Mouse (Mus musculus) MEL (cell line): ENCODE results near the gene Il25. TPM values are rescaled to one million over a fixed set of nuclear protein-coding genes. Genes with fewer than 3 reads are reported as not detected.

Experiments used
- DNase-seq: peaks from one replicate; pipeline ENCODE4 v3.0.0; 2011; ENCODE audit warnings: low read depth, low spot score
- H3K27ac ChIP-seq: 2 replicates; pipeline ENCODE4 v1.5.1; 2012; ENCODE audit warnings: low read depth, mild to moderate bottlenecking, control low read depth, low read length, moderate library complexity; ENCODE audit not compliant: control insufficient read depth
- H3K27me3 ChIP-seq, 2 experiments: fragments of 150-350 bp in 1 of 2; sonication (generic) in 1 of 2; 2 replicates each; pipeline ENCODE4 v1.6.1; 2012; ENCODE audit warnings: low read length in 2 of 2, mild to moderate bottlenecking in 2 of 2, improper control_type of control experiment in 1 of 2, moderate library complexity in 1 of 2; ENCODE audit not compliant: insufficient read depth in 2 of 2, control insufficient read depth in 1 of 2
- H3K36me3 ChIP-seq, 2 experiments: 2 replicates each; pipeline ENCODE4 v1.6.1; 2012 to 2014; ENCODE audit warnings: low read length in 2 of 2, improper control_type of control experiment in 1 of 2, inconsistent platforms in 1 of 2, mild to moderate bottlenecking in 1 of 2; ENCODE audit not compliant: insufficient read depth in 2 of 2, control insufficient read depth in 1 of 2
- H3K4me1 ChIP-seq, 2 experiments: fragments of 150-350 bp in 1 of 2; sonication (generic) in 1 of 2; 2 replicates each; pipeline ENCODE4 v1.6.1; 2012; ENCODE audit warnings: low read length in 2 of 2, improper control_type of control experiment in 1 of 2, mild to moderate bottlenecking in 1 of 2; ENCODE audit not compliant: insufficient read depth in 2 of 2, control insufficient read depth in 1 of 2
- H3K4me3 ChIP-seq, 2 experiments: fragments of 150-350 bp in 1 of 2; sonication (generic) in 1 of 2; 2 replicates each; pipeline ENCODE4 v1.5.1; 2012; ENCODE audit warnings: low read depth in 2 of 2, low read length in 2 of 2, mild to moderate bottlenecking in 2 of 2, moderate library complexity in 2 of 2, control low read depth in 1 of 2, improper control_type of control experiment in 1 of 2; ENCODE audit not compliant: control insufficient read depth in 1 of 2, insufficient read depth in 1 of 2
- H3K79me2 ChIP-seq: 2 replicates; pipeline ENCODE4 v1.6.1; 2012; ENCODE audit warnings: mild to moderate bottlenecking, low read length, moderate library complexity; ENCODE audit not compliant: control insufficient read depth, poor library complexity, insufficient read depth
- H3K9ac ChIP-seq: 2 replicates; pipeline ENCODE4 v1.6.1; 2012; ENCODE audit warnings: low read depth, mild to moderate bottlenecking, control low read depth, low read length, moderate library complexity; ENCODE audit not compliant: control insufficient read depth, poor library complexity, severe bottlenecking
- H3K9me3 ChIP-seq: fragments of 150-350 bp; sonication (generic); replicated peaks from 2 replicates; pipeline ENCODE4 v1.6.1; 2012; ENCODE audit warnings: mild to moderate bottlenecking, low read length, improper control_type of control experiment, moderate library complexity; ENCODE audit not compliant: insufficient read depth
- BHLHE40 ChIP-seq: IDR thresholded peaks from 2 replicates; pipeline ENCODE4 v1.6.1; 2012; ENCODE audit warnings: low read depth, mild to moderate bottlenecking, inconsistent platforms, low read length, improper control_type of control experiment, borderline replicate concordance
- CHD1 ChIP-seq: IDR thresholded peaks from 2 replicates; pipeline ENCODE4 v1.6.1; 2012; ENCODE audit warnings: low read depth, mild to moderate bottlenecking, inconsistent platforms, low read length, improper control_type of control experiment
- CTCF ChIP-seq, 3 experiments: IDR thresholded peaks in 2 of 3; conservative IDR thresholded peaks in 1 of 3; 2 replicates each; pipeline ENCODE4 v1.5.1; 2011 to 2012; ENCODE audit warnings: low read length in 3 of 3, low read depth in 2 of 3, mild to moderate bottlenecking in 2 of 3, improper control_type of control experiment in 1 of 3, inconsistent platforms in 1 of 3, mixed read lengths in 1 of 3, moderate library complexity in 1 of 3; ENCODE audit not compliant: control insufficient read depth in 1 of 3, insufficient read depth in 1 of 3, poor library complexity in 1 of 3, severe bottlenecking in 1 of 3
- E2F4 ChIP-seq: IDR thresholded peaks from 2 replicates; pipeline ENCODE4 v1.6.1; 2011; ENCODE audit warnings: low read depth, low read length, improper control_type of control experiment, borderline replicate concordance
- ELF1 ChIP-seq: IDR thresholded peaks from 2 replicates; pipeline ENCODE4 v1.6.1; 2014; ENCODE audit warnings: low read depth, mild to moderate bottlenecking, inconsistent platforms, low read length, improper control_type of control experiment, moderate library complexity
- EP300 ChIP-seq, 2 experiments: IDR thresholded peaks; 2 replicates each; pipeline ENCODE4 v1.6.1; 2011; ENCODE audit warnings: improper control_type of control experiment in 2 of 2, low read length in 2 of 2, low read depth in 1 of 2, mild to moderate bottlenecking in 1 of 2
- ETS1 ChIP-seq: IDR thresholded peaks from 2 replicates; pipeline ENCODE4 v1.6.1; 2012; ENCODE audit warnings: low read depth, mild to moderate bottlenecking, inconsistent platforms, low read length, improper control_type of control experiment, moderate library complexity
- GABPA ChIP-seq: IDR thresholded peaks from 2 replicates; pipeline ENCODE4 v1.6.1; 2012; ENCODE audit warnings: low read depth, mild to moderate bottlenecking, inconsistent platforms, low read length, improper control_type of control experiment, moderate library complexity
- GATA1 ChIP-seq: IDR thresholded peaks from 2 replicates; pipeline ENCODE4 v1.6.1; 2011; ENCODE audit warnings: low read depth, low read length, improper control_type of control experiment
- HCFC1 ChIP-seq: IDR thresholded peaks from 2 replicates; pipeline ENCODE4 v1.6.1; 2012; ENCODE audit warnings: low read depth, mild to moderate bottlenecking, inconsistent platforms, low read length, improper control_type of control experiment, moderate library complexity
- KAT2A ChIP-seq: conservative IDR thresholded peaks from 2 replicates; pipeline ENCODE4 v1.6.1; 2012; ENCODE audit warnings: low read depth, low read length, improper control_type of control experiment, inconsistent platforms
- MAFK ChIP-seq: IDR thresholded peaks from 2 replicates; pipeline ENCODE4 v1.6.1; 2011; ENCODE audit warnings: low read depth, mild to moderate bottlenecking, low read length, improper control_type of control experiment, borderline replicate concordance
- MAX ChIP-seq: IDR thresholded peaks from 2 replicates; pipeline ENCODE4 v1.6.1; 2011; ENCODE audit warnings: low read length, improper control_type of control experiment
- MAZ ChIP-seq: IDR thresholded peaks from 2 replicates; pipeline ENCODE4 v1.6.1; 2012; ENCODE audit warnings: low read depth, mild to moderate bottlenecking, inconsistent platforms, low read length, improper control_type of control experiment
- MXI1 ChIP-seq: IDR thresholded peaks from 2 replicates; pipeline ENCODE4 v1.6.1; 2011; ENCODE audit warnings: mild to moderate bottlenecking, low read depth, low read length, improper control_type of control experiment
- MYB ChIP-seq: IDR thresholded peaks from 2 replicates; pipeline ENCODE4 v1.6.1; 2011; ENCODE audit warnings: mild to moderate bottlenecking, low read depth, low read length, improper control_type of control experiment
- NELFE ChIP-seq: IDR thresholded peaks from 2 replicates; pipeline ENCODE4 v1.6.1; 2011; ENCODE audit warnings: low read depth, low read length, improper control_type of control experiment
- NRF1 ChIP-seq: IDR thresholded peaks from 2 replicates; pipeline ENCODE4 v1.6.1; 2014; ENCODE audit warnings: low read depth, mild to moderate bottlenecking, inconsistent platforms, low read length, improper control_type of control experiment, moderate library complexity; ENCODE audit not compliant: poor library complexity, insufficient read depth, severe bottlenecking
- POLR2AphosphoS5 ChIP-seq: IDR thresholded peaks from 2 replicates; pipeline ENCODE4 v1.6.1; 2012; ENCODE audit warnings: low read depth, borderline replicate concordance, mild to moderate bottlenecking, inconsistent platforms, low read length, moderate library complexity, mixed read lengths
- SMC3 ChIP-seq: IDR thresholded peaks from 2 replicates; pipeline ENCODE4 v1.6.1; 2011; ENCODE audit warnings: low read depth, low read length, improper control_type of control experiment
- TAL1 ChIP-seq: IDR thresholded peaks from 2 replicates; pipeline ENCODE4 v1.6.1; 2012; ENCODE audit warnings: mild to moderate bottlenecking, inconsistent platforms, low read length, moderate library complexity, mixed read lengths
- TBP ChIP-seq: IDR thresholded peaks from 2 replicates; pipeline ENCODE4 v1.8.0; 2011; ENCODE audit warnings: low read depth, low read length, improper control_type of control experiment
- USF1 ChIP-seq: IDR thresholded peaks from 2 replicates; pipeline ENCODE4 v1.6.1; 2014; ENCODE audit warnings: low read depth, mild to moderate bottlenecking, inconsistent platforms, low read length, improper control_type of control experiment, moderate library complexity
- ZMIZ1 ChIP-seq: IDR thresholded peaks from 2 replicates; pipeline ENCODE4 v1.6.1; 2012; ENCODE audit warnings: low read depth, mild to moderate bottlenecking, inconsistent platforms, low read length, improper control_type of control experiment, moderate library complexity
- ZNF384 ChIP-seq: IDR thresholded peaks from 2 replicates; pipeline ENCODE4 v1.6.1; 2012; ENCODE audit warnings: low read depth, mild to moderate bottlenecking, inconsistent platforms, low read length, improper control_type of control experiment
- polyA plus RNA-seq, 2 experiments: library from polyadenylated mRNA; stranded (reverse) in 1 of 2; unstranded in 1 of 2; fragments of >175 nt in 1 of 2; fragments of >200 nt in 1 of 2; gene quantifications; 2 replicates each; pipeline versions ENCODE4 v1.2.1 to v1.2.4; 2012; ENCODE audit warnings: low replicate concordance in 2 of 2, low read depth in 1 of 2; ENCODE audit not compliant: insufficient read length in 2 of 2, insufficient read depth in 1 of 2, missing spikeins in 1 of 2
- total RNA-seq: library from RNA; depleted of rRNA; stranded (reverse); fragments of 300-350 nt; gene quantifications from 2 replicates; pipeline ENCODE4 v1.2.3, GENCODE M21; 2012

Gene Il25
- total and polyA plus RNA-seq, 3 experiments, result not detected

DNA sequence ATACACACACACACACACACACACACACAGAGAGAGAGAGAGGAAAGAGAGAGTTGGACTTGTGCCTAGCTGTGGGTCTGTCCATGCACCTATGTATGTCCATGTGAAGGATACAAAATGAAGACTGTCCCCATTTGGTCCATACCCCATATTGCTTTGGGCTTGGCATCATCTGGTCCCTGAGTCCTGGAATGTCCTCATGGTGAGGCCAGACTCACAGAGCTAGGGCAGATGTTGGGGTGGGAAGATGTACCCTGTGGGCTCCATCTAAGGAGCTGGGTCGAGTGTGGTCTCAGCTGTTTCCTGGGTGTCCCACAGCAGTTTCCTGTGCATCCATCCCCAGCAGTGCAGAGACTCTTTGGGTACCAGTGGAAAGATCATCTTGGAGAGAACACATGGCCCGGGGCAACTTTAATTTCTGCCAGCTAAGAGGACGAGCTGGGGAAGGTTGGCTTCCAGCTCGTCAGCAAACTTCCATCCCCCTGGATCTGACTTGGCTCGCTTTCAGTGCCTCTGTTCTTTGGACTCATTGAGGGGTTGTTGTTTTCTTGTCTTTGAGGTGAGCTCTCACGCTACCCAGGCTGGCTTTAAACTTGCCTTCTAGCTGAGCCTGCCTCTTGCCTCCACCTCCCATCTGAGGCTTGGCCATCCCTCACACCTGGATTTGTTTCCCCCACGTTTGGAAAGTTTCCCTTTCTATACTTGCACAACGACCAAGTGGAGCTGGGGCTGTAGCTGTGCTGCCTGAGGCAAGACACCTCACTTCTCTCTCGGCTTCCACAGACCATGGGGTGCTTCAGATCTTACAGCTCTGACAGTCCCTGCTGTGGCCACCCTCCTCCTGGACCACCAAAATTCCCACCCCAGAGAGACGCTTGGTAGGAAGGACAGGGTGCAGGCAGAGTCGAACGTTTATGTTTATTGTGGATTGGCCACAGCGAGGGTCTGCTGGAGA is 8.8 kb downstream of the Il25 start:
- H3K4me1 ChIP-seq, result peaks cover 0 to 8% of the 10 kb centered on the region in 2 experiments; a peak in 1 of 4 replicates
- no peaks in the 10 kb centered on the region for H3K9me3 ChIP-seq
- DNase-seq, result no peak
- no peaks in the 10 kb centered on the region for H3K79me2 ChIP-seq
- H3K27me3 ChIP-seq, result no peaks in the 10 kb centered on the region; a peak in 1 of 4 replicates
- no peak overlapping the region for H3K4me3 ChIP-seq
- H3K27ac ChIP-seq, result no peak overlapping the region
- H3K36me3 ChIP-seq, result peaks cover 0 to 5% of the 10 kb centered on the region in 2 experiments; a peak in 1 of 4 replicates
- no peak overlapping the region for H3K9ac ChIP-seq
- TF ChIP-seq USF1 (no peak), BHLHE40 (no peak), KAT2A (no peak), NELFE (no peak), MAX (no peak)

DNA sequence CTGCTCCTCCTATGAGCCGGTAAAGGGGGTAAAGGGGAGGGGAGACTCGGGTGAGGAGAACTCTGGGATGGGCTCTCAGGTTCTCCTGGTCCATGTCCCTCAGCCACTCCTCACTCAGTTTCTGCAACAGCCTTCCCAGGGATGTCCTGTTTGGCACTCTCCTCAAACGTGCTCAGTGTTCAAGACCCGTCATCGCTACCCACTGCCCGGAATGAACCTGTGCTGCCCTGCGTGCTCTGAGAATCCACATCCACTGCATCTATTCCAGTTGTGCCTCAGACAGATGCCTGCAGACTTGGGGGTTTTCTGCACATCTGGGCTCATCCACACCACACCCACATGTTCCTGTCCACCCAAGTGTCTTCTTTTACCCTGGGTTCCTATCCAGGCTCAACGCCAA is 10.0 kb downstream of the Il25 start:
- no peaks in the 10 kb centered on the region; a peak in 1 of 4 replicates for H3K27me3 ChIP-seq
- no peaks in the 10 kb centered on the region for H3K79me2 ChIP-seq
- no peak for DNase-seq
- no peak for TF ChIP-seq NRF1
- TF ChIP-seq TAL1, result no peak
- TF ChIP-seq CHD1, result no peak
- no peak for TF ChIP-seq TBP
- H3K27ac ChIP-seq, result no peak overlapping the region
- no peaks in the 10 kb centered on the region for H3K36me3 ChIP-seq
- H3K4me1 ChIP-seq, result no peaks in the 10 kb centered on the region
- no peak overlapping the region for H3K4me3 ChIP-seq
- no peak overlapping the region for H3K9ac ChIP-seq
- H3K9me3 ChIP-seq, result no peaks in the 10 kb centered on the region

- TF ChIP-seq CTCF (IDR thresholded peaks at IDR 0.05 in 2 of 3, conservative IDR thresholded peaks at IDR 0.05 in 1 of 3; ENCODE audit: control insufficient read depth in 1 of 3, insufficient read depth in 1 of 3, low read depth in 2 of 3, low read length in 3 of 3, poor library complexity in 1 of 3, severe bottlenecking in 1 of 3) (no peak), MAZ (no peak), ZMIZ1 (no peak), ETS1 (no peak), MXI1 (no peak), BHLHE40 (no peak), MYB (no peak), E2F4 (no peak), HCFC1 (no peak), TBP (no peak), KAT2A (no peak), SMC3 (no peak), ZNF384 (no peak), POLR2AphosphoS5 (no peak), GATA1 (no peak), GABPA (no peak), EP300 (IDR thresholded peaks at IDR 0.05; ENCODE audit: low read depth in 1 of 2, low read length in 2 of 2) (no peak), ELF1 (no peak), MAFK (no peak)
- no peaks in the 10 kb centered on the region for H3K4me1 ChIP-seq
- no peaks in the 10 kb centered on the region for H3K9me3 ChIP-seq
- H3K27ac ChIP-seq, result no peak overlapping the region
- no peaks in the 10 kb centered on the region; a peak in 2 of 4 replicates for H3K27me3 ChIP-seq
- no peak overlapping the region for H3K9ac ChIP-seq
- H3K79me2 ChIP-seq, result no peaks in the 10 kb centered on the region
- no peaks in the 10 kb centered on the region for H3K36me3 ChIP-seq
- no peak overlapping the region for H3K4me3 ChIP-seq
- DNase-seq, result no peak
These were observed 11.5 kb downstream of the Il25 start for GRCm38 (mm10) chr14:54943971-54944370.
